Mouse (Mus musculus): ENCODE data around the gene Sorbs1. TPM values are rescaled to one million over a fixed set of nuclear protein-coding genes. Genes with fewer than 3 reads are reported as not detected.

The Sorbs1 gene
- polyA plus RNA-seq, 1 experiment = 2.2 TPM

GRCm38 (mm10) chr19:40326126-40326525 lies 187.5 kb downstream of the Sorbs1 start:
- no peak for TF ChIP-seq POLR2A (IDR thresholded peaks at IDR 0.05; ENCODE audit: borderline replicate concordance, low read depth, low read length)
- TF ChIP-seq CTCF (IDR thresholded peaks at IDR 0.05; ENCODE audit: low read depth, low read length) = no peak
- Histone ChIP-seq H3K27ac (ENCODE audit: insufficient read depth, low read depth, low read length) (no peak overlapping the region), H3K4me3 (ENCODE audit: insufficient read depth, low read length) (no peak overlapping the region), H3K4me1 (ENCODE audit: control insufficient read depth, insufficient read depth, low read length) (no peaks in the 10 kb centered on the region)

DNA sequence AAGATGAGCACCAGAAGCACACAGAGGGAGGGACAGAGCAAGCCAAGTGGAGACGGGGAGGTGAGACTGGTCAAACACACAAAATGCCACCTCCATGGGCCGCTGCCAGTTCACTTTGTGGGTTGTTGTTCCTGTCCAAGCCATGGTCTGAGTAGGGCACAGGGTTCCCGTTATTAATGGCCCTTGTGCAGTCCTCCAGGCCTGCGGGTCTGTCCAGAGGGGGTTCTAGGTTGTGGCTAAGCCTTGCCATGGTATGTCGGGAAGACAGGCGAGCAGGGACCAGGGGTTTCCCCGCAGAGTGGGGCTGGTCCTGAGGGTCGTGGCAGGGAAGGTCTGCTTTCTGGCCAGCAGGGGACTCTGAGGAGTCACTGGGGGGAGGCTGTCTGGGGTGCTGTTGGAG lies 188.2 kb downstream of the Sorbs1 start:
- no peaks in the 10 kb centered on the region for H3K4me1 ChIP-seq (ENCODE audit: control insufficient read depth, insufficient read depth, low read length)
- no peak overlapping the region for H3K27ac ChIP-seq (ENCODE audit: insufficient read depth, low read depth, low read length)
- TF ChIP-seq CTCF (IDR thresholded peaks at IDR 0.05; ENCODE audit: low read depth, low read length) = no peak
- TF ChIP-seq POLR2A (IDR thresholded peaks at IDR 0.05; ENCODE audit: borderline replicate concordance, low read depth, low read length) = no peak
- H3K4me3 ChIP-seq (ENCODE audit: insufficient read depth, low read length) = no peak overlapping the region

DNA sequence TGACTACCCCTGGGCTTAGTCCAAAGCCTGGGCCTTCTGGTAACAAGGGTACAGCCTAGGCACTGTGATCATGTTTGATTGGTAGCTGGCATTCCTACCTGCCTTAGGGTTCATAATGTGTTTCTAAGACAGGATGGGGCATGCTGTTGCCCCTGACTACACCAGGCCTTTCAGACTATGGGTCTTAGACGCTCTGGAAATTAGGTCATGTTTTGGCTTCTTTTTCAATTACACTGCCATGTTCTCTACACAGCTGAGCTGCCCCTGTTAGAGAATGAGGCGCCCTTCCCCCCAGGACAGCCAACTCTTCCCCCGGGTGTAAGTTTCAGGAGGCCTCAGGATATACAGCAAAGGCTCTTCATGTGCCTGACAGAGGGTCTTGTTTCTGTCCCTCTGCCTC lies 191.4 kb downstream of the Sorbs1 start:
- Histone ChIP-seq H3K27ac (ENCODE audit: insufficient read depth, low read depth, low read length) (no peak overlapping the region), H3K4me1 (ENCODE audit: control insufficient read depth, insufficient read depth, low read length) (no peaks in the 10 kb centered on the region), H3K4me3 (ENCODE audit: insufficient read depth, low read length) (no peak overlapping the region)
- TF ChIP-seq POLR2A (IDR thresholded peaks at IDR 0.05; ENCODE audit: borderline replicate concordance, low read depth, low read length) (no peak), CTCF (IDR thresholded peaks at IDR 0.05; ENCODE audit: low read depth, low read length) (no peak)

DNA sequence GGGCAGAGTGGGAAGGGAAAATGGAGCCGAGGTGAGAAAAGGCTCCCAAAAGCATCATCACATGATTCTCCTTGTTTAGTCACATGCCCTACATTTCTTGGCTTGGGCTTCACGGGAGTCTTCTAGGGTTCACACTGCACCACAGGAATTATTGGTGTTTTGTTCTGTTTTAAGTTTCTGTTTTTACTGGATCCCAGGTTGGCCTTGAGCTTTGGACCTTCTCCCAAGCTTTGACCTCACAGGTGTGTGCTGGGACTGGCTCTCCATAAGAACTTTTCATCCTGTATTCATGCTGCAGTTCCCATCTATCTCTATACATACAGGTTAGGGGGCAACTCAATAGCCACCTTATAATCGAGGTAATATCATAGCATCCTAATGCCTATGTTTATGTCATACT lies 194.4 kb downstream of the Sorbs1 start:
- Histone ChIP-seq H3K4me1 (ENCODE audit: control insufficient read depth, insufficient read depth, low read length) (no peaks in the 10 kb centered on the region), H3K4me3 (ENCODE audit: insufficient read depth, low read length) (no peak overlapping the region), H3K27ac (ENCODE audit: insufficient read depth, low read depth, low read length) (no peak overlapping the region)
- no peak for TF ChIP-seq CTCF (IDR thresholded peaks at IDR 0.05; ENCODE audit: low read depth, low read length)
- TF ChIP-seq POLR2A (IDR thresholded peaks at IDR 0.05; ENCODE audit: borderline replicate concordance, low read depth, low read length) = no peak

DNA sequence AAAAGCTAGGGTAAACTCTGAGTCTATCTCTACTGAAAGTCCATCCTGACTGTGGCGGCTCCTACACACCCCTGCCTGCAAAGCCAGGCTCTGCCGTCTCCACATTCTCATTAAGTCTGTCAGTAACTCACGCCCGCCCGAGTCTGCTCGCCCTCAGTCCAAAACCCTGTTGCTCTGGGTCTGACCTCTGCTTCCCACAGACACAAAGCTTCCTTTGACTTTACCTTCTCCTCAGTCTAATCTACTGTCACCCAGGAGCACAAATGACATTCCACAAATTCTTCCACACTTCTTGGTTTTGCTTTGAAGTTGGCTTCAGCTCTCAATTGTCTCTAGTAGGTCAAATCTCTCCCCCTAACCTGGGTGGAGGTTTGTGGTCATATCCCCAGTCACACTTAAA lies 195.1 kb downstream of the Sorbs1 start:
- TF ChIP-seq CTCF (IDR thresholded peaks at IDR 0.05; ENCODE audit: low read depth, low read length) = no peak
- TF ChIP-seq POLR2A (IDR thresholded peaks at IDR 0.05; ENCODE audit: borderline replicate concordance, low read depth, low read length) = no peak
- H3K4me3 ChIP-seq (ENCODE audit: insufficient read depth, low read length) = no peak overlapping the region
- no peaks in the 10 kb centered on the region for H3K4me1 ChIP-seq (ENCODE audit: control insufficient read depth, insufficient read depth, low read length)
- no peak overlapping the region for H3K27ac ChIP-seq (ENCODE audit: insufficient read depth, low read depth, low read length)

- TF ChIP-seq CTCF (IDR thresholded peaks at IDR 0.05; ENCODE audit: low read depth, low read length) (no peak), POLR2A (IDR thresholded peaks at IDR 0.05; ENCODE audit: borderline replicate concordance, low read depth, low read length) (no peak)
- H3K27ac ChIP-seq (ENCODE audit: insufficient read depth, low read depth, low read length) = no peak overlapping the region
- no peaks in the 10 kb centered on the region for H3K4me1 ChIP-seq (ENCODE audit: control insufficient read depth, insufficient read depth, low read length)
- H3K4me3 ChIP-seq (ENCODE audit: insufficient read depth, low read length) = no peak overlapping the region
Measured at GRCm38 (mm10) chr19:40317001-40317400, 196.6 kb downstream of the Sorbs1 start.

GRCm38 (mm10) chr19:40314252-40314651 lies 199.3 kb downstream of the Sorbs1 start:
- Histone ChIP-seq H3K27ac (ENCODE audit: insufficient read depth, low read depth, low read length) (no peak overlapping the region), H3K4me3 (ENCODE audit: insufficient read depth, low read length) (no peak overlapping the region)
- no peak for TF ChIP-seq CTCF (IDR thresholded peaks at IDR 0.05; ENCODE audit: low read depth, low read length)
- no peak for TF ChIP-seq POLR2A (IDR thresholded peaks at IDR 0.05; ENCODE audit: borderline replicate concordance, low read depth, low read length)

DNA sequence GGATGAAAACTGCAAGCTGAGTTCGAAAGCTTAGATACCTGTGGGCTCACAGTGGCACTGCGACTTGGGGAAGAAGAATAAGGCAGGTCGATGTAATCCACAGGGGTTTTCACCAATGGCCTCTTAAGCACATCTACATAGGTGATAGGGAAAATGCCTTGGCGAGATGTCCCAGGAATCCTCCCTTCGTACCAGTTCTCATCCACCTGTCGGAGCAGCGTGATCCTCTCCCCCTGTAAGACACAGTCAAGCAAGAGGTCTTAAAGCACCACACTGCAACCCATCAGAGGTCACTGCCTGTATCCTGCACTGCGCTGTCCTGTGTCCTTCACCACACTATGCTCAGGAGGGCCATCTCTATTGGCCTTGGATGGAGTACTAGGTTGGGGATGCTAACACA lies 201.9 kb downstream of the Sorbs1 start:
- Histone ChIP-seq H3K27ac (ENCODE audit: insufficient read depth, low read depth, low read length) (no peak overlapping the region), H3K4me3 (ENCODE audit: insufficient read depth, low read length) (no peak overlapping the region), H3K4me1 (ENCODE audit: control insufficient read depth, insufficient read depth, low read length) (no peaks in the 10 kb centered on the region)
- no peak for TF ChIP-seq POLR2A (IDR thresholded peaks at IDR 0.05; ENCODE audit: borderline replicate concordance, low read depth, low read length)
- no peak for TF ChIP-seq CTCF (IDR thresholded peaks at IDR 0.05; ENCODE audit: low read depth, low read length)

More at GRCm38 (mm10) chr19:40314252-40314651, 199.3 kb downstream of the Sorbs1 start:
- H3K4me1 ChIP-seq (ENCODE audit: control insufficient read depth, insufficient read depth, low read length) = no peaks in the 10 kb centered on the region

DNA sequence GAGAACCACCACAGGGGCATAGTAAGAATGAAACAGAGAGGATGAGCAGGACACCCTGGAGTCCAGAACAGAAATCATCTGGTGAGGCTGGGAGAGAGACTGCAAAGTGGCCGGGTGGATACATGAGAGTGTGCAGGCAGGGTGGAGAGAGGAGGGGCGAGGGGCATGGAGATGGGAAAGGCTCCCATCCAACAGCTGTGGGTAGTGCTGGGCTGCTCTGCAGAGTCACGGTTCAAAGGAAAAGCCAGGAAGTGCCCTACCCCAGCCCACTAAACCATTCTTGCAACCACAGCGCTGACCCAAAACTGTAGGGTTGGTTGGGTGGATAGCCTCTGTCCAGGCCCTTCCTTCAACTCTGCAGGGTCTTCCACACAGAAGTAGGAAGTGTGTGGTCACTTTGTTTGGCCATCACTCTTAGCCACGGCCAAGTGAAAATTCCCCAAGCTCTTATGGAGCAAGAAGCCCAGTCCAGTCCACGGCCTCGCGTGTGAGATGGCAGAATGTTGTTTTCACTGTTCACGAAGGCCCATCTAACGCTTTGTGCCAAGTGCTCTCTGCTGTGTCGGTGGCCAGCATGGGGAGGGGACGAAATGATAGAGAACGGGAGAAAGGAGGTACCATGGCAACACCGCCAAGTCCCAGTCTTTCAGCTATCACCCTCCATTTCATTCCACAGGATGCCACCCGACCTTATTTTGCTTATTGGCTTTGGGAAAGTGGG lies 203.0 kb downstream of the Sorbs1 start:
- Histone ChIP-seq H3K4me1 (ENCODE audit: control insufficient read depth, insufficient read depth, low read length) (no peaks in the 10 kb centered on the region), H3K4me3 (ENCODE audit: insufficient read depth, low read length) (no peak overlapping the region), H3K27ac (ENCODE audit: insufficient read depth, low read depth, low read length) (no peak overlapping the region)
- TF ChIP-seq CTCF (IDR thresholded peaks at IDR 0.05; ENCODE audit: low read depth, low read length) = no peak

DNA sequence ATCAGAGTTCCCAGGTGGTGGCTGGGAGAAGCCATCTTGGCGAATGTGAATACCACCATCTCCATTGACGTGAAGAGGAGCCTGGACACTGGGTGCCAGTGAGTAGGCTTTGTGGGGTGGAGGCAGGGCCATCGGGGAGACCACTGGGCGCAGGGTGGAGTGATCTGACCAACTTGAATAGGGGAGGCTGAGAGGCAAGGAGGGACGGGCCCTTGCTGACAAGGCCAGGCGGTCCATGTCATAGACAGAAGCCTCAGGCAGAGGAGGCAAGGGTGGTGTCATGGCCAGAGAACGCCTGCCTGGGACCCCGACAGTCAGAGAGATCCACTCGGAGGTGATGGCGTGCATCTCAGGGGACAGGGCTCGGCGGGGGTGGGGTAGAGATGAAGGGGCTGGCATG lies 203.7 kb downstream of the Sorbs1 start:
- Histone ChIP-seq H3K27ac (ENCODE audit: insufficient read depth, low read depth, low read length) (no peak overlapping the region), H3K4me3 (ENCODE audit: insufficient read depth, low read length) (no peak overlapping the region), H3K4me1 (ENCODE audit: control insufficient read depth, insufficient read depth, low read length) (no peaks in the 10 kb centered on the region)
- TF ChIP-seq CTCF (IDR thresholded peaks at IDR 0.05; ENCODE audit: low read depth, low read length) (no peak), POLR2A (IDR thresholded peaks at IDR 0.05; ENCODE audit: borderline replicate concordance, low read depth, low read length) (no peak)

All from bone marrow macrophage, adult 2 months (primary cell).